Mouse (Mus musculus) T-helper 2 cell (primary cell): ENCODE results near the gene Zfp386.

Experiments used
- in situ Hi-C: fragments of 300-600 bp; cut with MboI, MseI; formaldehyde crosslinking; loops from one replicate; pipeline ENCODE4 v1.15.1; 2025; ENCODE audit warnings: high pct_unique_total_duplicates

Gene Zfp386

GRCm38 (mm10) chr12:116089836-116090235 lies 42.3 kb downstream of the Zfp386 start:
- in situ Hi-C loops: loop anchor here (5.0 to 10.0 kb wide), 2 partner anchors 42 to 915 kb away; no protein-coding TSS in a partner anchor

GRCm38 (mm10) chr12:116094765-116095555 lies 47.4 kb downstream of the Zfp386 start:
- in situ Hi-C loops: loop anchor here (10.0 kb wide), 1 partner anchor 920 kb away; no protein-coding TSS in a partner anchor

GRCm38 (mm10) chr12:116096361-116096904 lies 48.9 kb downstream of the Zfp386 start:
- in situ Hi-C loops: loop anchor here (10.0 kb wide), 1 partner anchor 922 kb away; no protein-coding TSS in a partner anchor

- in situ Hi-C loops: loop anchor here (10.0 kb wide), 1 partner anchor 922 kb away; no protein-coding TSS in a partner anchor
Measured at GRCm38 (mm10) chr12:116097166-116097565, 49.6 kb downstream of the Zfp386 start.

- in situ Hi-C loops: no loop called here
Measured at GRCm38 (mm10) chr12:116101945-116102344, 54.4 kb downstream of the Zfp386 start.

- in situ Hi-C loops: loop anchor here (5.0 kb wide), 1 partner anchor 52 kb away; no protein-coding TSS in a partner anchor
Measured at GRCm38 (mm10) chr12:116109451-116110353, 62.2 kb downstream of the Zfp386 start.

- in situ Hi-C loops: no loop called here
Measured at GRCm38 (mm10) chr12:116111007-116111694, 63.6 kb downstream of the Zfp386 start.
